8 mouse cellular contexts compared by ENCODE assay signal in the genomic region with DNA sequence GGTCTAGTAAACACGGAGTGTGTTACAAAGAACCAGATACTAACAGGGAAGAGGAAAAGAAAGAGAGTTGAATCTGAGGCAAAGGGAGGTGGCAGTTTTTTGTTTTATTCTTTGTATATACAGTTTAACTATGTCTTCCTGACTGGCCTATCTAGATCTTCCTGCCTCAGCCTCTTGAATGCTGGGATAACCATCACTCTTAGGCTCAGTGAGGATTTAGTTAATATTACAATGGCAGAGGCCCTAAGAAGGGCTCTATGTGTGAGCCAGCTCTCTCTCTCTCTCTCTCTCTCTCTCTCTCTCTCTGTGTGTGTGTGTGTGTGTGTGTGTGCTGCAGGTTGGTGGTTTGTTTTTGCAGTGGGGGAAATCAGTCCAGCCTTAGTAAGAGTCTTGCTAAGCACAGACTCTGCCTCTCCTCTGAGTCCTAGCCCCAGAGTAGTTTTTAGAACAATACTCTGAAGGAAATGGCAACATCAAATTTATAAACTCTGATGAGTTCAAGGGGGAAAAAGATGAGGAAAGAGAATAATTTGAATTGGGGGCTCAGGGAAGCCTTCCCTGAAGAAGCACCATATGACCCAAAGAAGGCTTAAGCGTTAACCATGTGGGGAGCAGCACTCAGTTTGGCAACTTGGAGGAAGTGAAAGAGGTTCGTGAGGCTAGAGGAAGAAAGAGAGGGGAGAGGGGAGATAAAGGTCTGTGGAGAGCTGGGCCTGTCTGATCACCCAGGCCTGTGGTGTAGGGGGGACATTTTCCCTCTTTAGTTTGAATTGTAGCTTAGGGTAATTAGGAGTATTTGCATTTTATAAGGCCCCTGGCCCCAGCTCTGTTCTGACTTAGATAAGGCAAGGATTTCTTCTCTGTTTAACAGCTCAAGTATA. TPM values are rescaled to one million over a fixed set of nuclear protein-coding genes. Genes with fewer than 3 reads are reported as not detected.
DNase-seq lines count a peak whose midpoint lies in the region; ATAC-seq and TF ChIP-seq lines count a peak whose summit lies in the region.

No protein-coding gene starts in this region.

- no peak for ATAC-seq in kidney, embryonic 16.5 days (ENCODE audit: low FRiP score, low TSS enrichment)
- no peak for ATAC-seq in embryonic facial prominence, embryonic 13.5 days (ENCODE audit: insufficient number of reproducible peaks, insufficient read depth, low FRiP score, low TSS enrichment, low read depth)
- no peak for ATAC-seq in limb, embryonic 14.5 days (ENCODE audit: low FRiP score, low read depth)
- ATAC-seq in neural tube, embryonic 14.5 days (ENCODE audit: low read depth) = no peak
- ATAC-seq in frontal cortex, adult (ENCODE audit: low TSS enrichment) = no peak

- WGBS in kidney, embryonic 16.5 days = 51% methylated on average over 3 of the region's 3 CpGs
- 71% methylated on average over 3 of the region's 3 CpGs for WGBS in embryonic facial prominence, embryonic 13.5 days
- 57% methylated on average over 3 of the region's 3 CpGs for WGBS in limb, embryonic 14.5 days
- WGBS in neural tube, embryonic 14.5 days = 46% methylated on average over 3 of the region's 3 CpGs

- H3K4me3 ChIP-seq in kidney, embryonic 16.5 days (ENCODE audit: low read length) = peak overlapping the region; percentile 97; the same call in 1 of the 2 replicates
- peak overlapping the region; percentile 92; the same call in 1 of the 2 replicates for H3K4me3 ChIP-seq in embryonic facial prominence, embryonic 13.5 days
- H3K4me3 ChIP-seq in limb, embryonic 14.5 days (replicated peaks; ENCODE audit: low read length) = peak overlapping the region; percentile 93; the same call in 1 of the 2 replicates
- H3K4me3 ChIP-seq in neural tube, embryonic 14.5 days (ENCODE audit: low read depth, low read length) = no peak overlapping the region

- no peaks in the 10 kb centered on the region for H3K9me3 ChIP-seq in kidney, embryonic 16.5 days (ENCODE audit: low read length)
- H3K9me3 ChIP-seq in embryonic facial prominence, embryonic 13.5 days = no peaks in the 10 kb centered on the region
- no peaks in the 10 kb centered on the region for H3K9me3 ChIP-seq in limb, embryonic 14.5 days (ENCODE audit: control insufficient read depth, low read length)
- no peaks in the 10 kb centered on the region for H3K9me3 ChIP-seq in neural tube, embryonic 14.5 days (ENCODE audit: control insufficient read depth, low read length)

- TF ChIP-seq POLR2A in limb, embryonic 14.5 days (IDR thresholded peaks at IDR 0.05; ENCODE audit: borderline replicate concordance, extremely low read depth, insufficient read depth, insufficient read length) = no peak

- H3K27me3 ChIP-seq in kidney, embryonic 16.5 days (ENCODE audit: insufficient read depth, low read length) = no peaks in the 10 kb centered on the region
- H3K27me3 ChIP-seq in embryonic facial prominence, embryonic 13.5 days = no peaks in the 10 kb centered on the region
- no peaks in the 10 kb centered on the region for H3K27me3 ChIP-seq in limb, embryonic 14.5 days (ENCODE audit: control insufficient read depth, insufficient read depth, low read length)
- no peaks in the 10 kb centered on the region for H3K27me3 ChIP-seq in neural tube, embryonic 14.5 days (ENCODE audit: control insufficient read depth, insufficient read depth, low read length)

- no peaks in the 10 kb centered on the region for H3K36me3 ChIP-seq in kidney, embryonic 16.5 days (ENCODE audit: insufficient read depth, low read length)
- no peaks in the 10 kb centered on the region; the same call in 1 of the 2 replicates for H3K36me3 ChIP-seq in embryonic facial prominence, embryonic 13.5 days
- H3K36me3 ChIP-seq in limb, embryonic 14.5 days (ENCODE audit: control insufficient read depth, insufficient read depth, low read length) = no peaks in the 10 kb centered on the region
- no peaks in the 10 kb centered on the region for H3K36me3 ChIP-seq in neural tube, embryonic 14.5 days (ENCODE audit: control insufficient read depth, insufficient read depth, low read length)

- no peak overlapping the region for H3K27ac ChIP-seq in kidney, embryonic 16.5 days (ENCODE audit: low read length)
- no peak overlapping the region for H3K27ac ChIP-seq in embryonic facial prominence, embryonic 13.5 days
- no peak overlapping the region for H3K27ac ChIP-seq in limb, embryonic 14.5 days (replicated peaks; ENCODE audit: low read depth, low read length)
- H3K27ac ChIP-seq in neural tube, embryonic 14.5 days (ENCODE audit: low read depth, low read length) = no peak overlapping the region

- H3K4me1 ChIP-seq in kidney, embryonic 16.5 days (ENCODE audit: insufficient read depth, low read length) = peaks cover 37% of the 10 kb centered on the region
- H3K4me1 ChIP-seq in embryonic facial prominence, embryonic 13.5 days = peaks cover 32% of the 10 kb centered on the region
- peaks cover 16% of the 10 kb centered on the region for H3K4me1 ChIP-seq in limb, embryonic 14.5 days (ENCODE audit: control insufficient read depth, insufficient read depth, low read length)
- peaks cover 30% of the 10 kb centered on the region for H3K4me1 ChIP-seq in neural tube, embryonic 14.5 days (ENCODE audit: control insufficient read depth, insufficient read depth, low read length)

- H3K9ac ChIP-seq in kidney, embryonic 16.5 days (replicated peaks; ENCODE audit: low read length) = no peak overlapping the region
- no peak overlapping the region for H3K9ac ChIP-seq in embryonic facial prominence, embryonic 13.5 days
- no peak overlapping the region for H3K9ac ChIP-seq in limb, embryonic 14.5 days (ENCODE audit: low read depth, low read length, severe bottlenecking)
- no peak overlapping the region for H3K9ac ChIP-seq in neural tube, embryonic 14.5 days (replicated peaks; ENCODE audit: low read depth, low read length)

- no peak for DNase-seq in kidney, postnatal 14 days
- no peak for DNase-seq in limb, embryonic 14.5 days (ENCODE audit: low spot score)
- DNase-seq in urinary bladder, adult 18-20 months (ENCODE audit: low spot score in 2 of 2) = no peak
- no peak for DNase-seq in right cerebral cortex, adult 2 months (ENCODE audit: low spot score in 2 of 2)

- H3K4me2 ChIP-seq in kidney, embryonic 16.5 days (replicated peaks; ENCODE audit: low read depth, low read length) = peak overlapping the region; percentile 93
- peak overlapping the region; percentile 80 for H3K4me2 ChIP-seq in embryonic facial prominence, embryonic 13.5 days
- H3K4me2 ChIP-seq in limb, embryonic 14.5 days (replicated peaks; ENCODE audit: low read depth, low read length, severe bottlenecking) = peak overlapping the region; percentile 85; the same call in 1 of the 2 replicates
- H3K4me2 ChIP-seq in neural tube, embryonic 14.5 days (ENCODE audit: low read depth, low read length) = peak overlapping the region; percentile 71; the same call in 1 of the 2 replicates

RNA-seq across cellular contexts. Expression of gene Zfp592, which starts 2.0 kb away (rescaled TPM):
- 12.0 and 17.9 TPM in 2 replicates for polyA plus RNA-seq in kidney, embryonic 16.5 days (2015; fragmentation: Nextera tagmentation; extraction: Ambion mirVana)
- polyA plus RNA-seq in embryonic facial prominence, embryonic 13.5 days (2015; fragmentation: Nextera tagmentation; extraction: Ambion mirVana) = 12.3 and 12.5 TPM in 2 replicates
- polyA plus RNA-seq in limb, embryonic 14.5 days (2012; rRNA removed) = 24.3 and 31.6 TPM in 2 replicates
- polyA plus RNA-seq in limb, embryonic 14.5 days (2014; fragmentation: Nextera tagmentation; extraction: Ambion mirVana) = 13.7 and 16.1 TPM in 2 replicates
- polyA plus RNA-seq in neural tube, embryonic 14.5 days (2014; fragmentation: Nextera tagmentation; extraction: Ambion mirVana) = 8.9 and 11.1 TPM in 2 replicates

RNA-seq across cellular contexts. Expression of gene Sec11a, which starts 47.9 kb away (rescaled TPM):
- polyA plus RNA-seq in kidney, embryonic 16.5 days (2015; fragmentation: Nextera tagmentation; extraction: Ambion mirVana) = 226 and 239 TPM in 2 replicates
- polyA plus RNA-seq in embryonic facial prominence, embryonic 13.5 days (2015; fragmentation: Nextera tagmentation; extraction: Ambion mirVana) = 212 and 227 TPM in 2 replicates
- 158 and 177 TPM in 2 replicates for polyA plus RNA-seq in limb, embryonic 14.5 days (2012; rRNA removed)
- polyA plus RNA-seq in limb, embryonic 14.5 days (2014; fragmentation: Nextera tagmentation; extraction: Ambion mirVana) = 189 and 224 TPM in 2 replicates
- 128 and 155 TPM in 2 replicates for polyA plus RNA-seq in neural tube, embryonic 14.5 days (2014; fragmentation: Nextera tagmentation; extraction: Ambion mirVana)
